Mouse (Mus musculus): ENCODE measurements at regions not wholly inside any gene's neighbourhood (a gene's known extent, or its start where the extent isn't known, plus 50 kb on each side); places are given as distances from the start of the nearest gene placed in this dataset.

- TF ChIP-seq CTCF (IDR thresholded peaks at IDR 0.05; ENCODE audit: low read depth) (no peak), EP300 (IDR thresholded peaks at IDR 0.05; ENCODE audit: low read depth) (no peak)
Observed at GRCm38 (mm10) chr4:67833397-67833796, 1006.0 kb downstream of the Tlr4 start.

Data from liver, embryonic 14.5 days (tissue).